Mouse (Mus musculus): Measurements from ENCODE around the gene Gm10428.

Gene Gm10428

DNA sequence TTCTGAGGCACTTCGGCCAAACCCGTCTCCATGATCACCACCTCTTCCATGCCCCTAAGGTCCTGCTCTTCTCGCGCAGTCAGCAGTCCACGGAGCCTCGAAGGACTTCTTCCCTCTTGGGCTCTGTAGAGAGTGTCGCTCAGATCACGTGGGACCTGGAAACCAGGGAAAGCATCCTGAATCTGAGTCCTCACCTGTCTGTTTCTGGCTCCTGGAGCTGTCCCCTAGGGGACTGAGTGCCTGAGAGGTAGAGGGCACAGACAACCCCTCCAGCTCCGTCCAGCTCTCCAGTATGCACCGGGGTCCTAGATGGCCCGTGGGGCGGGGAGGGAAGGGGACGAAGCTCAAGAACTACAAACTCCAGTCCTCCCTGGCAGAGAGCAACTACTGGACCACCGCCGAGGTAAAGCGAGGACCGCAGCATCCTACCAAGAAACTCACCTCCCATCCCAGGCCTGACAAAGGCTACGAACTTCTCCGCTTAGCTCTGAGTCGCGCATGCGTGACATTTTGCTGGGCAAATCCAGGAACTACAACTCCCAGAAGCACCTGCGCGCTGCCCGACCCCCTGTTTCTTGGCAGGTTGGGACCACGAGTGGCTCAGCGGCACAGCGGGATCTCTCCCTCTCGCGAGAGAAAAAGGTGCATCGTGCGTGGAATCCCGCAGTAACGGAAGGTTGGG is 36.2 kb downstream of the Gm10428 start, which contains the start of gene Zfp286:
TSS of gene Zfp286 (minus strand) at position 528 of the 682 bp plus-strand sequence.
- DNase-seq, result peak; percentile 82 to 87

DNA sequence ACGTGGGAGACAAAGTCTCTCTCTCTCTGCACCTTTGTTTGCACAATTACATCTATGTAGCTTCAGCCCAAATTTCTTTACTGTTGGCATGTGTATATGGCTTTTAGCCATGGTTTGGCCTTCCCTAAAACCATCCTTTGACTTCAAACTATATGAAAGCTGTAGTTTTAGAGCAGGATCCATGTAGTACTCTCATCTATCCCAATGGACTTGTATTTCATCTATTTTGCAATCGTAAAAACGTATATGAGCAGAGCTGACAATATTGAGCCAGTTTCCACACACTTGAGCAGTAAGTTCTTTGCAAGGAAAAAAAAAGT is 36.7 kb downstream of the Gm10428 start:
- no peak for DNase-seq

All from cerebellum, postnatal 36 days (tissue).